Mouse (Mus musculus) liver, embryonic 11.5 days (tissue): ENCODE data around the gene Zfp648. TPM values are rescaled to one million over a fixed set of nuclear protein-coding genes. Genes with fewer than 3 reads are reported as not detected.

Experiments
- ATAC-seq: fragments of 200-750 bp; cut with Nextera tagmentation; replicated peaks from 2 replicates; pipeline ENCODE4 v1.8.0; 2017; ENCODE audit warnings: moderate number of reproducible peaks, mild to moderate bottlenecking, moderate TSS enrichment, moderate library complexity; ENCODE audit not compliant: low FRiP score
- DNase-seq: peaks from one replicate; pipeline ENCODE4 v3.0.0-alpha.2; 2017; ENCODE audit warnings: low spot score
- H3K27ac ChIP-seq: fragments of 300-500 bp; sonication (generic); 2 replicates; pipeline ENCODE4 v1.5.1; 2014; ENCODE audit warnings: mild to moderate bottlenecking, low read depth, low read length, control low read depth
- H3K27me3 ChIP-seq: fragments of 300-500 bp; sonication (generic); replicated peaks from 2 replicates; pipeline ENCODE4 v1.6.1; 2014; ENCODE audit warnings: low read length, mixed read lengths; ENCODE audit not compliant: control insufficient read depth, insufficient read depth
- H3K36me3 ChIP-seq: fragments of 300-500 bp; sonication (generic); 2 replicates; pipeline ENCODE4 v1.6.1; 2014; ENCODE audit warnings: mild to moderate bottlenecking, low read length, moderate library complexity, mixed read lengths; ENCODE audit not compliant: control insufficient read depth, insufficient read depth
- H3K4me1 ChIP-seq: fragments of 300-500 bp; sonication (generic); replicated peaks from 2 replicates; pipeline ENCODE4 v1.6.1; 2014; ENCODE audit warnings: low read length, mixed read lengths; ENCODE audit not compliant: control insufficient read depth, insufficient read depth
- H3K4me2 ChIP-seq: fragments of 300-500 bp; sonication (generic); 2 replicates; pipeline ENCODE4 v1.6.1; 2014; ENCODE audit warnings: mild to moderate bottlenecking, control low read depth, moderate library complexity
- H3K4me3 ChIP-seq: fragments of 300-500 bp; sonication (generic); 2 replicates; pipeline ENCODE4 v1.5.1; 2014; ENCODE audit warnings: low read depth, low read length, control low read depth
- H3K9ac ChIP-seq: fragments of 300-500 bp; sonication (generic); 2 replicates; pipeline ENCODE4 v1.6.1; 2014; ENCODE audit warnings: low read depth, low read length, control low read depth
- H3K9me3 ChIP-seq: fragments of 300-500 bp; sonication (generic); 2 replicates; pipeline ENCODE4 v1.6.1; 2016; ENCODE audit warnings: low read length, inconsistent platforms, mixed read lengths; ENCODE audit not compliant: control insufficient read depth
- WGBS: fragments of 180-500 bp; shearing (Covaris S2); extraction: QIAGEN DNeasy Blood & Tissue Kit; methylation state at CpG from one replicate; pipeline ENCODE4 v1.1.7; 2014; 5-methylcytosine and 5-hydroxymethylcytosine counted together
- polyA plus RNA-seq: library from polyadenylated mRNA; unstranded; fragments of >200 nt; fragmentation: Nextera tagmentation; extraction: Ambion mirVana; gene quantifications from 2 replicates; pipeline ENCODE4 v1.2.1, GENCODE M21; 2014

Gene Zfp648
- polyA plus RNA-seq, 1 experiment from 2014 or later: not detected

- H3K36me3 ChIP-seq: no peaks in the 10 kb centered on the region
- 79% methylated on average over 8 of the region's 8 CpGs for WGBS
- no peak overlapping the region for H3K4me3 ChIP-seq
- H3K27ac ChIP-seq: no peak overlapping the region
- DNase-seq (no peak), ATAC-seq (no peak)
- no peaks in the 10 kb centered on the region for H3K27me3 ChIP-seq
- no peak overlapping the region for H3K9ac ChIP-seq
- no peak overlapping the region for H3K4me2 ChIP-seq
- no peaks in the 10 kb centered on the region for H3K4me1 ChIP-seq
- H3K9me3 ChIP-seq: no peaks in the 10 kb centered on the region
These were observed 22.3 kb upstream of the Zfp648 start for GRCm38 (mm10) chr1:154178541-154179155.

GRCm38 (mm10) chr1:154180952-154181351 lies 20.0 kb upstream of the Zfp648 start:
- DNase-seq (peak; percentile 49), ATAC-seq (no peak)
- H3K4me2 ChIP-seq: no peak overlapping the region
- no peaks in the 10 kb centered on the region for H3K4me1 ChIP-seq
- H3K36me3 ChIP-seq: no peaks in the 10 kb centered on the region
- H3K9ac ChIP-seq: no peak overlapping the region
- WGBS: 41% methylated on average over 2 of the region's 2 CpGs
- H3K27ac ChIP-seq: no peak overlapping the region
- H3K4me3 ChIP-seq: no peak overlapping the region
- no peaks in the 10 kb centered on the region for H3K9me3 ChIP-seq
- H3K27me3 ChIP-seq: no peaks in the 10 kb centered on the region

GRCm38 (mm10) chr1:154182396-154183076 lies 18.5 kb upstream of the Zfp648 start:
- 70% methylated on average over 6 of the region's 6 CpGs for WGBS
- H3K4me3 ChIP-seq: no peak overlapping the region
- H3K4me2 ChIP-seq: no peak overlapping the region
- no peaks in the 10 kb centered on the region for H3K27me3 ChIP-seq
- ATAC-seq (no peak), DNase-seq (no peak)
- no peak overlapping the region for H3K27ac ChIP-seq
- no peaks in the 10 kb centered on the region for H3K4me1 ChIP-seq
- no peaks in the 10 kb centered on the region for H3K36me3 ChIP-seq
- H3K9me3 ChIP-seq: no peaks in the 10 kb centered on the region
- H3K9ac ChIP-seq: no peak overlapping the region

- Histone ChIP-seq H3K36me3 (no peaks in the 10 kb centered on the region), H3K9me3 (no peaks in the 10 kb centered on the region), H3K4me2 (no peak overlapping the region), H3K4me3 (no peak overlapping the region), H3K27me3 (no peaks in the 10 kb centered on the region), H3K4me1 (no peaks in the 10 kb centered on the region), H3K27ac (no peak overlapping the region), H3K9ac (no peak overlapping the region)
- 88% methylated on average over 7 of the region's 7 CpGs for WGBS
- ATAC-seq: no peak
- no peak for DNase-seq
These were observed 17.8 kb upstream of the Zfp648 start for GRCm38 (mm10) chr1:154183077-154183751.

GRCm38 (mm10) chr1:154188229-154188628 lies 12.8 kb upstream of the Zfp648 start:
- Histone ChIP-seq H3K4me1 (no peaks in the 10 kb centered on the region), H3K9ac (no peak overlapping the region), H3K4me2 (no peak overlapping the region), H3K27me3 (no peaks in the 10 kb centered on the region), H3K36me3 (no peaks in the 10 kb centered on the region), H3K4me3 (no peak overlapping the region), H3K9me3 (no peaks in the 10 kb centered on the region), H3K27ac (no peak overlapping the region)
- no peak for ATAC-seq
- WGBS: 60% methylated on average over 4 of the region's 4 CpGs
- DNase-seq: no peak

- H3K9ac ChIP-seq: no peak overlapping the region
- H3K9me3 ChIP-seq: no peaks in the 10 kb centered on the region
- no peaks in the 10 kb centered on the region for H3K4me1 ChIP-seq
- DNase-seq (no peak), ATAC-seq (no peak)
- 24% methylated on average over 4 of the region's 4 CpGs for WGBS
- H3K4me3 ChIP-seq: no peak overlapping the region
- H3K36me3 ChIP-seq: no peaks in the 10 kb centered on the region
- no peak overlapping the region for H3K4me2 ChIP-seq
- H3K27me3 ChIP-seq: no peaks in the 10 kb centered on the region
- H3K27ac ChIP-seq: no peak overlapping the region
These were observed 12.4 kb upstream of the Zfp648 start for GRCm38 (mm10) chr1:154188631-154189030.

- Histone ChIP-seq H3K9me3 (no peaks in the 10 kb centered on the region), H3K27ac (no peak overlapping the region), H3K4me1 (no peaks in the 10 kb centered on the region), H3K36me3 (no peaks in the 10 kb centered on the region), H3K27me3 (no peaks in the 10 kb centered on the region), H3K9ac (no peak overlapping the region), H3K4me2 (no peak overlapping the region), H3K4me3 (no peak overlapping the region)
- no peak for ATAC-seq
- WGBS: 69% methylated on average over 14 of the region's 18 CpGs
- DNase-seq: no peak
These were observed 11.0 kb upstream of the Zfp648 start for GRCm38 (mm10) chr1:154189842-154190530.

GRCm38 (mm10) chr1:154198896-154199295 lies 2.1 kb upstream of the Zfp648 start:
- no peaks in the 10 kb centered on the region for H3K4me1 ChIP-seq
- peaks cover 7% of the 10 kb centered on the region for H3K27me3 ChIP-seq
- no peaks in the 10 kb centered on the region for H3K36me3 ChIP-seq
- H3K4me3 ChIP-seq: no peak overlapping the region
- ATAC-seq (no peak), DNase-seq (no peak)
- no peak overlapping the region for H3K27ac ChIP-seq
- H3K4me2 ChIP-seq: no peak overlapping the region
- H3K9me3 ChIP-seq: no peaks in the 10 kb centered on the region
- no peak overlapping the region for H3K9ac ChIP-seq
- 92% methylated on average over 10 of the region's 10 CpGs for WGBS
